Mouse (Mus musculus): ENCODE measurements around the gene Hsfy2. TPM values are rescaled to one million over a fixed set of nuclear protein-coding genes. Genes with fewer than 3 reads are reported as not detected.

Gene Hsfy2
- polyA plus RNA-seq (2012; rRNA removed), result not detected in 2 replicates

DNA sequence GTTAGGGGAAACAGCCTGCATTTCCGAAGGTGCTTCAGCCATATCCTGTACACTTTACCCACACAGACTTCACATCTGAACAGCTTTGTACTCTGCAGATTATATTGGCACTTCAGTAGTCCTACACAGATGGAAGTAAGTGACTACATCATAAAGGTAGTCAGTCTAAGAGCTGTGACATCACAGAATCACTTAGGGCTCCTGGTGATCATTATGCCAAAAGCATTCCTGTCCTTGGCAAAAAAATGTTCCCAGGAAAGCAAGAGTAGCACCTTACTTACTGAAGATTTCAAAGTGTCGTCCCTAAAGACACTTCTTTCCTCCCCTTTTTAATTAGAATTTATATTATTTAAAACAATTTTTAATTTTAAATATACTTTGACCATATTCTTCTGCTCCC is at the start of gene Hsfy2:
Hsfy2 (minus strand) TSS at position 101 of the 400 bp plus-strand sequence.
- Histone ChIP-seq H3K27ac (ENCODE audit: insufficient read depth, low read length) (no peak within 1 kb of the TSS), H3K4me1 (ENCODE audit: control insufficient read depth, insufficient read depth, low read length) (no peaks in the 10 kb centered on the region), H3K4me3 (ENCODE audit: insufficient read depth, low read length) (no peak within 1 kb of the TSS)
- TF ChIP-seq POLR2A (IDR thresholded peaks at IDR 0.05; ENCODE audit: extremely low read depth, insufficient read depth, low read length), result no peak
- no peak for TF ChIP-seq CTCF (IDR thresholded peaks at IDR 0.05; ENCODE audit: extremely low read depth, insufficient read depth, low read length)

DNA sequence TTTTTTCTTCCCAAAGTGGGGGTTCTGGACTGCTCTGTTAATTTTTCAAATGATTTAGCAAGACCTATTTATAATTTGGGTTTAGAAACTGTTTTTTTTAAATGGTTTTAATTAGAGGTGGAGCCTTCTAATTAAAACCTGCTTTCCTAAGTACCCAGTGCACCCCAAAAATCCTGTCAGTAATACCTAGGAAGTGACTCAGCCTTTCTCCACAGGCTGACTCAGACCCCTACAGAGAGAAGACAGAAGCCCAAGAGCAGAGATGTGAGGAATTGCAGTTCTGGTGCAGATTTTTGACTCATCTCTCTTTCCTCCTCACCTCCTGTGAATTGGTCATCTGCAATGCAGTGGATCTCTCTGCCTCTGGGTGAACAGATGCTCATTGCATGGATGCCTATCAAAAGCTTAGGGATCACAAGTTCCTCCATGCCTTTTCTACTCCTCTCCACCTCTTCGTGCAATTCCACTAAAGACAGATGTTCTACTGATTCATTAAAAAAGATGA is 47.9 kb upstream of the Hsfy2 start:
- Histone ChIP-seq H3K4me1 (ENCODE audit: control insufficient read depth, insufficient read depth, low read length) (no peaks in the 10 kb centered on the region), H3K4me3 (ENCODE audit: insufficient read depth, low read length) (no peak overlapping the region), H3K27ac (ENCODE audit: insufficient read depth, low read length) (no peak overlapping the region)
- TF ChIP-seq POLR2A (IDR thresholded peaks at IDR 0.05; ENCODE audit: extremely low read depth, insufficient read depth, low read length) (no peak), CTCF (IDR thresholded peaks at IDR 0.05; ENCODE audit: extremely low read depth, insufficient read depth, low read length) (no peak)

DNA sequence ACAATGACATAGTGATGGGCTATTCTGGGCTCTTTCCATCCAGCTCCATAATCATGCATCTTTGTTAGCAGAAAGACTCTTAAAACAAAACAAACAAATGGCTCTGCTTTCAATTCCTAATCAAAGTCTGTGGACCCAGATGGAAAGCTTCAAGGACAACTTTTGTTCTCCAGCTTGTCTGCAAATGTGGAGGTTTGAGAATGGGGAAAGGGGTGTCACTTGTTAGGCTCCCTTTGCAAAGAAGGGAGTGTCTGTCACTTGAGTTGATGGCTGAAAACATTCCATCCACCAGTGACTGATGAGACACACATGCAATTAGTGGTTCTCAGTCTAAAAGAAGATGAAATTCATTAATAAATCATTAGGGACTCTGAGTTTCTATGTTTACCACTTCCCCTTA is 47.3 kb upstream of the Hsfy2 start:
- TF ChIP-seq POLR2A (IDR thresholded peaks at IDR 0.05; ENCODE audit: extremely low read depth, insufficient read depth, low read length) (no peak), CTCF (IDR thresholded peaks at IDR 0.05; ENCODE audit: extremely low read depth, insufficient read depth, low read length) (no peak)
- no peaks in the 10 kb centered on the region for H3K4me1 ChIP-seq (ENCODE audit: control insufficient read depth, insufficient read depth, low read length)
- no peak overlapping the region for H3K4me3 ChIP-seq (ENCODE audit: insufficient read depth, low read length)
- no peak overlapping the region for H3K27ac ChIP-seq (ENCODE audit: insufficient read depth, low read length)

DNA sequence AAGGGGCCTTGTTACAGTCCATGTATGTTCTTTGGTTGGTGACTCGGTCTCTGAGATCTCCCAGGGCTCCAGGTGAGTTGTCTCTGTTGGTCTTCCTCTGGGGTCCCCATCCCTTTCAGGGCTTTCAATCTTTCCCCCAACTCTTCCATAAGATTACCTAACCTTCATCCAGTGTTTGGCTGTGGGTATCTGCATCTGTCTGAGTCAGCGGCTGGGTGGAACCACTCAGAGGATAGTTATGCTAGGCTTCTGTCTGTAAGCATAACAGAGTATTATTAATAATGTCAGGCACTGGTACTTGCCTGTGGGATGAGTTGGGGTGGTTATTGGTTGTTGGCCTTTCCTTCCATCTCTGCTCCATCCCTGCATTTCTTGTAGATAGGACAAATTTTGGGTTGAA is 44.0 kb upstream of the Hsfy2 start:
- Histone ChIP-seq H3K4me3 (ENCODE audit: insufficient read depth, low read length) (no peak overlapping the region), H3K27ac (ENCODE audit: insufficient read depth, low read length) (no peak overlapping the region), H3K4me1 (ENCODE audit: control insufficient read depth, insufficient read depth, low read length) (no peaks in the 10 kb centered on the region)
- TF ChIP-seq POLR2A (IDR thresholded peaks at IDR 0.05; ENCODE audit: extremely low read depth, insufficient read depth, low read length) (no peak), CTCF (IDR thresholded peaks at IDR 0.05; ENCODE audit: extremely low read depth, insufficient read depth, low read length) (no peak)

DNA sequence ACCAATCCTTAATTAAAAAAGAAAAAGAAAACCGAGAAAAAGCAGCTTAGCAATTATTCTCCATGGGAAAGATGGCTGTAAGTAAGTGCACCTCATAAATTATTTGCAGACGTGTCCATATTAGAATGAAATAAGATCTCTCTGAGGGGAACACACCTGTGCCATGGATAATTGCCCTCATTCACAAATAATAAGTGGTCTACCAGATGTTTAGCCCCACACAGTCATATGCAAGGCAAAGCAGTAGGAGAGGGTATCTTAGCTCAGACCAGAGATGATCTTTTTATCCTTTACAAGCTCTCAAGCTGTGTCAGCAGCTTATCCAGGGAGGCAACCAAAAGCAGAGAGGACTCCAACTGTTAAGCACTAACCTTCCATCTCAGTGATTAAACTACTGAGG is 38.0 kb upstream of the Hsfy2 start:
- Histone ChIP-seq H3K4me1 (ENCODE audit: control insufficient read depth, insufficient read depth, low read length) (no peaks in the 10 kb centered on the region), H3K27ac (ENCODE audit: insufficient read depth, low read length) (no peak overlapping the region), H3K4me3 (ENCODE audit: insufficient read depth, low read length) (no peak overlapping the region)
- TF ChIP-seq CTCF (IDR thresholded peaks at IDR 0.05; ENCODE audit: extremely low read depth, insufficient read depth, low read length) (no peak), POLR2A (IDR thresholded peaks at IDR 0.05; ENCODE audit: extremely low read depth, insufficient read depth, low read length) (no peak)

DNA sequence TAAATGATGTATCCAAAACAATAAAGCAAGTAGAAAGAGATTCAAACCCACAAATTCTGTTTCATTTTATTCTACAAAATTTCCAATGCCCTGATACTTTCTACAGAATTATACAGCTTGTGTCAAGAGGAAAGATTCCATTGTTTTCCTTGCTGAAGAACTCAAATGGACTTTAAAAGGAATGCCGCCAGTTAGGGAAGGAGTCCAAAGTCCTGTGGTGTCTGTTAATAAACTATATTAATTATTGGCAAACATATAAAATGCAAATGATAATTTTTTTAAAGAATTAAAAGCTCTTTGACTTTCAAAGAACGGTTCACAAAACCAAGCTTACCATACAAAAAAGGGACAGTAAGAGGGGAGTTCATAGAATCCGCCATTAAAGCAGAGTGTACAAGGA is 37.4 kb upstream of the Hsfy2 start:
- H3K27ac ChIP-seq (ENCODE audit: insufficient read depth, low read length), result no peak overlapping the region
- no peaks in the 10 kb centered on the region for H3K4me1 ChIP-seq (ENCODE audit: control insufficient read depth, insufficient read depth, low read length)
- TF ChIP-seq CTCF (IDR thresholded peaks at IDR 0.05; ENCODE audit: extremely low read depth, insufficient read depth, low read length) (no peak), POLR2A (IDR thresholded peaks at IDR 0.05; ENCODE audit: extremely low read depth, insufficient read depth, low read length) (no peak)
- H3K4me3 ChIP-seq (ENCODE audit: insufficient read depth, low read length), result no peak overlapping the region

DNA sequence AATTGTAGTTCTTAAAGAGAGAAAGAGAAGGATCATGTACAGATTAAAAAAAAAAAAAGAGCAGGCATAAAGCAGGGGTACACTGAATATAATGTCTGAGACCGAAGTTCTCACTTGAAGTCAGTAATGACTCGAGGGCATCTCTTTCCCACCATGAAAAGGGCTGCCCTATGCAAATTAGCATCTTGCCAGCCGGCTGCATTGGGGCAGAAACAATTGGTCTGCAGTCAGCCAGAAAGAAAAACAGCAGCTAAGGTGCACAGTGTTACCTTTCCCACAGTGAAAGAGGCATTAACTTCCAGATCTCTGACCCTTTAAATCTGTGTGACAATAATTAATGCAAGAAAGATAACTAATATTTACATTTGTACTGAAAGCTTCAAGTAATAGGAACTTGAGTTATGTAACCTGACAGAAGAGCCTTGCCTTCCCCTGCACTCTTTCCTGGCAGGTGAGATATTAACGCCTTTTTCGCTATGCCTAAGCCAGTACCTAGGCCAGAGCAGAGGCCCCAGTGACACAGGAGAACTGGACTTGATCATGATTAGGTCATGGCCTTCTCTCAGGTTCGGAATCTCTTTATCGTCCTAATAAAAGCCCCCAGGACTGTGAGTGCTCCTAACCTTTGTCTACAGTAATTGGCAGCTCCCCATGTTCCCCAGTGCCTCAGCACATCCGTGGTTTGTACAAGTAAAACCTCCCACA is 34.2 kb upstream of the Hsfy2 start:
- TF ChIP-seq CTCF (IDR thresholded peaks at IDR 0.05; ENCODE audit: extremely low read depth, insufficient read depth, low read length) (no peak), POLR2A (IDR thresholded peaks at IDR 0.05; ENCODE audit: extremely low read depth, insufficient read depth, low read length) (no peak)
- no peak overlapping the region for H3K27ac ChIP-seq (ENCODE audit: insufficient read depth, low read length)
- H3K4me3 ChIP-seq (ENCODE audit: insufficient read depth, low read length), result no peak overlapping the region
- H3K4me1 ChIP-seq (ENCODE audit: control insufficient read depth, insufficient read depth, low read length), result no peaks in the 10 kb centered on the region

DNA sequence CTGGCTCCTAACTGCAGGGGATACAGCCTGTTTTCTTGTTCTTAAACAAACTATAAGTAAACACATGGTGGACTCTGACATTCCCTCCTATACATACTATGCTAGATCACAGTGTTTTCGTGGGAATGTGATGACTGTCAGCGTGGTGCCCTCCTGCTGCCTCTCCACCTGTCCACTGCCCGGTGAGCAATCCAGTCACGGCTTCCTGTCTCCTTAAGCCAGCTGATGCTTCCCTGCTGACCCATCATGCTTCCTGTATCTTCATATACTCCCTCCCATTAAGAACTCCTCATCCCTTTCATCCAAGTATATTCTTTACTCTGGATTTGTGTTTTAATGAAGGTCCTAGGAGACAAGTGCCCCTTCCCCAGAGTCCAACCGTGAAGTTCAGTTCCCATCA is 33.3 kb upstream of the Hsfy2 start:
- Histone ChIP-seq H3K4me3 (ENCODE audit: insufficient read depth, low read length) (no peak overlapping the region), H3K4me1 (ENCODE audit: control insufficient read depth, insufficient read depth, low read length) (no peaks in the 10 kb centered on the region), H3K27ac (ENCODE audit: insufficient read depth, low read length) (no peak overlapping the region)
- TF ChIP-seq POLR2A (IDR thresholded peaks at IDR 0.05; ENCODE audit: extremely low read depth, insufficient read depth, low read length), result no peak
- TF ChIP-seq CTCF (IDR thresholded peaks at IDR 0.05; ENCODE audit: extremely low read depth, insufficient read depth, low read length), result no peak

DNA sequence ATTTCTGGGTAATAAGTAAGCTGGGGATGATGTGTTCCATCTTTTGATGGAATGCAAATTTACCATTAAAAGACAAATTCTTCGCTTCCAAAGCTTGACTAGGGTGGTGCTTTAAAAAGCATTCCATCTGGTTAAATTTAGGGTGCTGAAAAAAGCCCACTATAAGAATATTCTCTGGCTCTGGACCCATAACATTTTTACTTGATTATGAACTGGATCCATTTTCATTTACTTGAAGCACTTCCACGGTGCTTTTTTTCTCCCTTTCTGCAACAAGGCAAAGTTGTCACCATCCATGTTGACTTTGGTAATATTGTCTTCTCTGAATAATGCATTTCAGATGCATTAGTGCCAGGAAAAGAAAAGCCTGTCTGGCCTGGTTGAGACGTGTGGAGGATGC is 27.4 kb upstream of the Hsfy2 start:
- Histone ChIP-seq H3K4me3 (ENCODE audit: insufficient read depth, low read length) (no peak overlapping the region), H3K27ac (ENCODE audit: insufficient read depth, low read length) (no peak overlapping the region), H3K4me1 (ENCODE audit: control insufficient read depth, insufficient read depth, low read length) (no peaks in the 10 kb centered on the region)
- TF ChIP-seq POLR2A (IDR thresholded peaks at IDR 0.05; ENCODE audit: extremely low read depth, insufficient read depth, low read length) (no peak), CTCF (IDR thresholded peaks at IDR 0.05; ENCODE audit: extremely low read depth, insufficient read depth, low read length) (no peak)

DNA sequence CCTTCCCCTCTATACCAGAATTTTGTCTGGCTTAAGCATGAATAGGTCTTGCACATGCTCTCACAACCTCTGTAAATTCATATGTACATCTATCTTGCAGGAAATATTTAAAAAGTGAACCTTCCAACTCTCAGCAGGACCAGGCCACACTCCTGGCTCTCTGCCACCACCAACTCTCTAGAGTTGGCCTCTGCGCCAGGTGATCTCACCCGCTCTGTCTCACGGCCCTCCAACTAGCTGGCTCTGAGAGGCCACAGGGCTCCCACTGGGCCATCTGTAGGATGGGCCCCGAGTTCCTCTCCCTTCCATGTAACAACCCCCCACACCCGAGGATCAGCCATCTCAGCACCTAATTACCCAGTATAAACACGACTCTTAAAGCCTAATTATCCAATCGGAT is 10.4 kb downstream of the Hsfy2 start:
- TF ChIP-seq POLR2A (IDR thresholded peaks at IDR 0.05; ENCODE audit: extremely low read depth, insufficient read depth, low read length) (no peak), CTCF (IDR thresholded peaks at IDR 0.05; ENCODE audit: extremely low read depth, insufficient read depth, low read length) (no peak)
- H3K4me1 ChIP-seq (ENCODE audit: control insufficient read depth, insufficient read depth, low read length), result no peaks in the 10 kb centered on the region
- no peak overlapping the region for H3K4me3 ChIP-seq (ENCODE audit: insufficient read depth, low read length)
- no peak overlapping the region for H3K27ac ChIP-seq (ENCODE audit: insufficient read depth, low read length)

Data from cortical plate, adult 2 months (tissue).